ENCODE assay signal across 8 mouse cellular contexts in the genomic region with DNA sequence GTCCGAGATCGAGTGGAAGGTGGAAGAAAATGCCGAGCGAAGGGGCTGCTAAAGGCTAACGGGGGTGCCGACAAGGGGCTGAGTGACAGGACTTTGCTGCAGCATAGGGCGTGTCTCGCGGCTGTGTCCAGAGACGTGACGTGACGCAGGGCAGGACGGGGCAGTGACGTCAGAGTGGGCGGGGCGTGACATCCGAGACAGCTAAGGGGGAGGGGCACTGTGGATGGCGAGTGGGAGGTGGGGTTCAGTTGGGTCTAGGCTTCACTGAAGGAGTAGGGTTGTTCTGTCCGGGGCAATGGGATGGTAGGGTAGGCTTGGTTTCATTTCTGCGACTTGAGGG. TPM values are rescaled to one million over a fixed set of nuclear protein-coding genes. Genes with fewer than 3 reads are reported as not detected.
DNase-seq lines count a peak whose midpoint lies in the region; ATAC-seq and TF ChIP-seq lines count a peak whose summit lies in the region.

No protein-coding gene starts in this region.

- peak overlapping the region; percentile 94 for H3K4me3 ChIP-seq in cortical plate, adult 2 months (ENCODE audit: insufficient read depth, low read length)

- peak; percentile 72 for ATAC-seq in activated CD4-positive, CD25-positive, alpha-beta regulatory T cell, adult 4 months
- peak; percentile 76 for ATAC-seq in inflammation-experienced regulatory T-cells, adult 6 months
- ATAC-seq in megakaryocyte-erythroid progenitor cell, adult 5-6 weeks (replicated peaks; ENCODE audit: low FRiP score, low TSS enrichment, poor library complexity, severe bottlenecking), result peak; percentile 74

- H3K4me1 ChIP-seq in cortical plate, adult 2 months (ENCODE audit: control insufficient read depth, insufficient read depth, low read length), result peaks cover 10% of the 10 kb centered on the region

- peak overlapping the region; percentile 97 for H3K27ac ChIP-seq in cortical plate, adult 2 months (ENCODE audit: insufficient read depth, low read length)

- peak; percentile 97 for DNase-seq in gastrocnemius, postnatal 10 days
- DNase-seq in left cerebral cortex, postnatal 10 days (ENCODE audit: extremely low spot score in 1 of 2, low spot score in 2 of 2), result peak; percentile 91 to 96
- peak; percentile 90 for DNase-seq in right cerebral cortex, postnatal 25 days
- peak; percentile 90 to 98 for DNase-seq in urinary bladder, postnatal 4 days (ENCODE audit: low spot score in 2 of 2)

- TF ChIP-seq CTCF in cortical plate, adult 2 months (IDR thresholded peaks at IDR 0.05; ENCODE audit: extremely low read depth, insufficient read depth, low read length), result no peak

- TF ChIP-seq POLR2A in cortical plate, adult 2 months (IDR thresholded peaks at IDR 0.05; ENCODE audit: extremely low read depth, insufficient read depth, low read length), result peak; percentile 77

- intact Hi-C loops in left cerebral cortex, postnatal 10 days (cut with DNase I), result no loop called here

RNA-seq across cellular contexts. Expression of gene Tcf25, which starts 0.7 kb away (rescaled TPM):
- polyA plus RNA-seq in activated CD4-positive, CD25-positive, alpha-beta regulatory T cell, adult 4 months (2017; shearing (Covaris generic)), result 10 to 100 TPM; 84.9 to 92.3 TPM
- 659 and 685 TPM in 2 replicates for polyA plus RNA-seq in cortical plate, adult 2 months (2012; rRNA removed)
- 100 to 1,000 TPM; 144 to 157 TPM for total RNA-seq in gastrocnemius, postnatal 10 days (2021)
- 100 to 1,000 TPM in 1 of 3 experiments, 10 to 100 TPM in 2; 74.2 to 106 (median 94.3) TPM for polyA plus RNA-seq in inflammation-experienced regulatory T-cells, adult 6 months (2017; shearing (Covaris generic))
- total RNA-seq in left cerebral cortex, postnatal 10 days (2021), result 100 to 1,000 TPM; 498 to 558 TPM
- 140 and 145 TPM in 2 replicates for total RNA-seq in megakaryocyte-erythroid progenitor cell, adult 5-6 weeks (2014; fragmentation: Nextera tagmentation)
- 104 and 227 TPM in 2 replicates for total RNA-seq in megakaryocyte-erythroid progenitor cell, adult 5-6 weeks (2017)

RNA-seq across cellular contexts. Expression of gene Mc1r, which starts 32.7 kb away (rescaled TPM):
- polyA plus RNA-seq in activated CD4-positive, CD25-positive, alpha-beta regulatory T cell, adult 4 months (2017; shearing (Covaris generic)), result not detected
- polyA plus RNA-seq in cortical plate, adult 2 months (2012; rRNA removed), result 0.02 and 0.06 TPM in 2 replicates
- not detected for total RNA-seq in gastrocnemius, postnatal 10 days (2021)
- not detected for polyA plus RNA-seq in inflammation-experienced regulatory T-cells, adult 6 months (2017; shearing (Covaris generic))
- total RNA-seq in left cerebral cortex, postnatal 10 days (2021), result not detected
- 0.92 and 1.7 TPM in 2 replicates for total RNA-seq in megakaryocyte-erythroid progenitor cell, adult 5-6 weeks (2014; fragmentation: Nextera tagmentation)
- 0.91 TPM in 1 of 2 replicates, not detected in the other for total RNA-seq in megakaryocyte-erythroid progenitor cell, adult 5-6 weeks (2017)

RNA-seq across cellular contexts. Expression of gene Tubb3, which starts 37.0 kb away (rescaled TPM):
- under 1 TPM; 0.53 to 0.68 TPM for polyA plus RNA-seq in activated CD4-positive, CD25-positive, alpha-beta regulatory T cell, adult 4 months (2017; shearing (Covaris generic))
- polyA plus RNA-seq in cortical plate, adult 2 months (2012; rRNA removed), result 491 and 518 TPM in 2 replicates
- total RNA-seq in gastrocnemius, postnatal 10 days (2021), result 1 to 10 TPM; 1.8 to 1.9 TPM
- polyA plus RNA-seq in inflammation-experienced regulatory T-cells, adult 6 months (2017; shearing (Covaris generic)), result 1 to 10 TPM in 1 of 3 experiments, under 1 TPM in 1, not detected in 1; 0.30 to 2.0 TPM
- total RNA-seq in left cerebral cortex, postnatal 10 days (2021), result 1,000 to 10,000 TPM; 1,287 to 1,390 TPM
- total RNA-seq in megakaryocyte-erythroid progenitor cell, adult 5-6 weeks (2014; fragmentation: Nextera tagmentation), result 1.0 and 1.3 TPM in 2 replicates
- total RNA-seq in megakaryocyte-erythroid progenitor cell, adult 5-6 weeks (2017), result 0.19 TPM in 1 of 2 replicates, not detected in the other

RNA-seq across cellular contexts. Expression of gene Spire2, which starts 41.7 kb away (rescaled TPM):
- not detected for polyA plus RNA-seq in activated CD4-positive, CD25-positive, alpha-beta regulatory T cell, adult 4 months (2017; shearing (Covaris generic))
- 18.2 and 18.9 TPM in 2 replicates for polyA plus RNA-seq in cortical plate, adult 2 months (2012; rRNA removed)
- 1 to 10 TPM in 1 of 2 experiments, under 1 TPM in 1; 0.86 to 1.2 TPM for total RNA-seq in gastrocnemius, postnatal 10 days (2021)
- polyA plus RNA-seq in inflammation-experienced regulatory T-cells, adult 6 months (2017; shearing (Covaris generic)), result not detected
- total RNA-seq in left cerebral cortex, postnatal 10 days (2021), result 10 to 100 TPM; 16.2 to 17.4 TPM
- 4.3 and 5.9 TPM in 2 replicates for total RNA-seq in megakaryocyte-erythroid progenitor cell, adult 5-6 weeks (2014; fragmentation: Nextera tagmentation)
- total RNA-seq in megakaryocyte-erythroid progenitor cell, adult 5-6 weeks (2017), result 5.3 and 7.0 TPM in 2 replicates

RNA-seq across cellular contexts. Expression of gene Def8, which starts 49.1 kb away (rescaled TPM):
- 10 to 100 TPM in 1 of 2 experiments, 1 to 10 TPM in 1; 5.6 to 11.1 TPM for polyA plus RNA-seq in activated CD4-positive, CD25-positive, alpha-beta regulatory T cell, adult 4 months (2017; shearing (Covaris generic))
- polyA plus RNA-seq in cortical plate, adult 2 months (2012; rRNA removed), result 42.8 and 43.2 TPM in 2 replicates
- total RNA-seq in gastrocnemius, postnatal 10 days (2021), result 10 to 100 TPM; 35.8 to 37.6 TPM
- polyA plus RNA-seq in inflammation-experienced regulatory T-cells, adult 6 months (2017; shearing (Covaris generic)), result 1 to 10 TPM; 7.7 to 7.9 (median 7.8) TPM
- total RNA-seq in left cerebral cortex, postnatal 10 days (2021), result 10 to 100 TPM; 75.4 to 77.6 TPM
- total RNA-seq in megakaryocyte-erythroid progenitor cell, adult 5-6 weeks (2014; fragmentation: Nextera tagmentation), result 60.6 and 61.1 TPM in 2 replicates
- 33.5 and 45.9 TPM in 2 replicates for total RNA-seq in megakaryocyte-erythroid progenitor cell, adult 5-6 weeks (2017)

Comparison
In these comparisons a context has a peak if more than half of its experiments do, and no peak if none do; other contexts are left out.
1. Peak in every context shown above with its lines: DNase-seq, ATAC-seq, H3K4me3 ChIP-seq and H3K27ac ChIP-seq.
2. RNA of gene Tubb3, which starts 37.0 kb away (total RNA-seq): 1,287 to 1,390 TPM in left cerebral cortex, postnatal 10 days; 1.8 to 1.9 TPM in gastrocnemius, postnatal 10 days and 0.19 to 1.3 TPM in megakaryocyte-erythroid progenitor cell, adult 5-6 weeks; every median in the first group is over 100 times any median in the second.